Mouse (Mus musculus) ES-E14 (cell line): ENCODE results near the gene Txndc2.

Experiments used
- CHD2 ChIP-seq: IDR thresholded peaks from 2 replicates; pipeline ENCODE4 v1.6.1; 2014; ENCODE audit warnings: mild to moderate bottlenecking, low read depth, low read length, inconsistent platforms
- HCFC1 ChIP-seq: IDR thresholded peaks from 2 replicates; pipeline ENCODE4 v1.6.1; 2012; ENCODE audit warnings: low read length, inconsistent platforms, borderline replicate concordance; ENCODE audit not compliant: insufficient read depth
- MAFK ChIP-seq: IDR thresholded peaks from 2 replicates; pipeline ENCODE4 v1.6.1; 2014; ENCODE audit warnings: mild to moderate bottlenecking, low read depth, low read length, inconsistent platforms; ENCODE audit not compliant: insufficient read depth
- ZC3H11A ChIP-seq: IDR thresholded peaks from 2 replicates; pipeline ENCODE4 v1.6.1; 2012; ENCODE audit warnings: low read depth, mild to moderate bottlenecking, inconsistent platforms, low read length, borderline replicate concordance
- ZNF384 ChIP-seq: IDR thresholded peaks from 2 replicates; pipeline ENCODE4 v1.6.1; 2012; ENCODE audit warnings: low read depth, low read length, inconsistent platforms

DNA sequence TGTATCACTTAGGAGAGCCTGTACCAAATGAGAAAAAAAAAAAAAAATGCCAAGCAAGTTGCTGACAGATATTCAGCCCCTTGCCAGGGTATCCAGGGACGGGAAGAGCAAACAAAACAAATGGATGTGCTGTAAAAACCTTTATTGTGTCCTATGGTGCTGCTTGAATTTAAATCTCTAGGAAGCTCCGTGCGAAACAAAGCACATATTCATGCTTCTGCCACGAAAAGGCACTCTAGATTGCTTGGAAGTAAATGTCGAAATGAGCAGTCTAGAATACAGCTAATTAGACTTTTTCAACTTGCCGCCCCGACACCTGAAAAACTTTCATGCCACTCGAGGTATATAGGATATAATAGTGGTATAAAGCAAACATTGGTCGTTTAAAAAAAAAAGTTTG lies 27.5 kb downstream of the Txndc2 start:
- TF ChIP-seq ZC3H11A (no peak), HCFC1 (no peak), ZNF384 (0 out of 2 replicates have a peak, but pooled peaks have one; percentile 23), MAFK (no peak), CHD2 (no peak)
